Mouse (Mus musculus) C3H10T1/2 (cell line): ENCODE results near the gene Mdga1. TPM values are rescaled to one million over a fixed set of nuclear protein-coding genes. Genes with fewer than 3 reads are reported as not detected.

Experiments
- polyA plus RNA-seq, 2 experiments: library from polyadenylated mRNA; unstranded; fragments of >200 nt; fragmentation: generic; extraction: Trizol; gene quantifications; one replicate each; pipeline ENCODE4 v1.2.1; 2012; ENCODE audit warnings: missing spikeins in 2 of 2

Gene Mdga1
- 1 to 10 TPM; 1.1 to 6.1 TPM for polyA plus RNA-seq

GRCm38 (mm10) chr17:29970037-29970555 lies at the start of gene Mdga1:
TSS of gene Mdga1 (minus strand) at chr17:29970087.

GRCm38 (mm10) chr17:30004203-30005102 lies 34.6 kb upstream of the Mdga1 start, which contains the start of gene Zfand3:
TSS of gene Zfand3 (plus strand) at chr17:30004733.

Other genes with a start within 250 kb of the Mdga1 start
- gene Zfand3, start 34.6 kb upstream of the Mdga1 start, polyA plus RNA-seq = 100 to 1,000 TPM in 1 of 2 experiments, 10 to 100 TPM in 1; 68.7 to 124 TPM